Mouse (Mus musculus) gastrocnemius, adult 18-20 months (tissue): ENCODE measurements around the gene Ndufb4. TPM values are rescaled to one million over a fixed set of nuclear protein-coding genes. Genes with fewer than 3 reads are reported as not detected.

Experiments
- total RNA-seq, 2 experiments: library from RNA; stranded (reverse); gene quantifications; 2 replicates each; pipeline ENCODE4 v1.2.3; 2021

The Ndufb4 gene
- total RNA-seq, 2 experiments from 2014 or later: 198 to 200 TPM

Other genes with a start within 250 kb of the Ndufb4 start
- gene Gtf2e1, start 114.7 kb downstream of the Ndufb4 start, total RNA-seq: 10 to 100 TPM; 10.6 to 14.4 TPM
- gene Rabl3, start 114.6 kb downstream of the Ndufb4 start, total RNA-seq: 1 to 10 TPM; 6.8 to 8.6 TPM
- under 1 TPM; 0.43 to 0.57 TPM for gene Hgd, start 74.3 kb downstream of the Ndufb4 start, total RNA-seq
- gene Fstl1, start 122.4 kb upstream of the Ndufb4 start, total RNA-seq: 10 to 100 TPM; 25.3 to 36.5 TPM
- gene Gm36028, start 206.7 kb upstream of the Ndufb4 start, total RNA-seq: not detected
- gene Lrrc58, start 213.9 kb upstream of the Ndufb4 start, total RNA-seq: 10 to 100 TPM; 42.6 to 46.2 TPM